Mouse (Mus musculus): ENCODE results near the gene Mad2l2. TPM values are rescaled to one million over a fixed set of nuclear protein-coding genes. Genes with fewer than 3 reads are reported as not detected.

Mad2l2 gene
- total and polyA plus RNA-seq, 2 experiments from 2014 or later = 56.5 to 102 TPM

DNA sequence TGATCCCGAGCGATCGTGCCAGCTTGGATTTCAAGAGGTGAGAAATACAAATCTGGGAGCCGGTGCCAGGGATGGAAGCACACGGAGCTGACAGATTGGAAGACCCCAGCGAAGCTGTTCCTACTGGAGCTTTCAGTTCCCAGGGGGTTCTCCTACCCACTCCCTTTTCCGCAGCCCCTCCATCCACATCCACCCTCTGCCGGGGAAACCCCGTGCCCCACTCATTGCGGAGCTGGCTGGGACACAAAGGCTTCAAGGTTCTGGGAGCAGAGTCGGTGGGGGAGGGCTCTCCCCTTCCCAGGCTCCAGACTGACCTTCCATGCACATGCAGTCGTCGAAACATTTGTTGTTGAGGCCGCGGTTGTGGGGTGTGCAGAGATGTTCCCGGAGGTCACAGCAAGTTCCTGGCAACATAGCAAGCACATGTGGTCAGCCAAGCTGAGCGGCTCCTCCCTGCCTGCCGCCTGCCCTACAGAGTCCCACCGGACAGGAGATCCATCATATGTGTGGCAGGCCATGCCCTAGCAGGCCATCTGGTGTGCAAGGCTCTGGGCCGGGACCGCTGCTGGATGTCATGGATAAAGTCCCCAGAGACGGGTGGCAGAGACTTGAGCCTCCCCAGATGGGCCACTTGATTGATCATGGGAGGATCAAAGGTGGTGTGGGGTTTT, 22.4 kb upstream of the Mad2l2 start:
- no peaks in the 10 kb centered on the region for H3K9me3 ChIP-seq (ENCODE audit: low read length)
- WGBS = 24% methylated on average over 22 of the region's 22 CpGs
- H3K4me1 ChIP-seq (ENCODE audit: insufficient read depth, low read length) = peaks cover 15% of the 10 kb centered on the region; the same call in 1 of the 2 replicates
- H3K27me3 ChIP-seq (ENCODE audit: insufficient read depth, low read length) = no peaks in the 10 kb centered on the region
- no peaks in the 10 kb centered on the region for H3K36me3 ChIP-seq (ENCODE audit: insufficient read depth, low read length)
- peak; percentile 66 for DNase-seq (ENCODE audit: low spot score)
- H3K4me2 ChIP-seq (ENCODE audit: low read depth, low read length) = 0 out of 2 replicates have a peak overlapping the region, but pooled peaks have one; percentile 3
- no peak for TF ChIP-seq CTCF (IDR thresholded peaks at IDR 0.05; ENCODE audit: low read depth)
- ATAC-seq = peak; percentile 69
- H3K27ac ChIP-seq = peak overlapping the region; percentile 48
- H3K4me3 ChIP-seq (ENCODE audit: low read length) = no peak overlapping the region
- H3K9ac ChIP-seq (replicated peaks; ENCODE audit: low read length) = no peak overlapping the region; the same call in 1 of the 2 replicates

DNA sequence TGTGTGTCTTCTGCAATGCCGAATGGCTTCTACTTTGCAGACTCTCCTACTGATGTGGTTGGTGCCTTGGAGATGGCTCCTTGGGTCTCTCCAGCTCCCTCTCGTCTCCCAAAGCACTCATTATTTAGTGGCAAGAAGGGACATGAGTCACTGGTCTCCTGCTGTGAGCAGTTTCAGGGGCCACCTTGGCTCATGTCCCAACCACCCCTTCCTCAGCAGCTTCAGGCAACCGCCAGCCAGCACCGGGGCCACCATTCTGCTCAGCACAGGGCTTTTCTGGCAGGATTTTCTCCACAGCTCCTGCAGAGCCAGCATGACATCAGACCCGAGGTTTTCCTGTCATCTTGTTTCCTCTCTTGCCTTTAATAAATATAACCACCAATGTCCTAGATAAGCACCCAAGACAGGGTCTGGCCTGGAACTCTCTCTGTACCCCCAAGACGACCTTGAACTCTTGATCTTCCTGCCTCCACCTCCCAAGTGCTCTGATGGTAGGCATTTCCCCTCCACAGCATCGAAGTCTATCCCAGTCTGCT, 21.6 kb upstream of the Mad2l2 start:
- Histone ChIP-seq H3K27ac (peak overlapping the region; percentile 48; the same call in 1 of the 2 replicates), H3K27me3 (ENCODE audit: insufficient read depth, low read length) (no peaks in the 10 kb centered on the region), H3K4me1 (ENCODE audit: insufficient read depth, low read length) (peaks cover 15% of the 10 kb centered on the region; the same call in 1 of the 2 replicates), H3K4me3 (ENCODE audit: low read length) (no peak overlapping the region), H3K36me3 (ENCODE audit: insufficient read depth, low read length) (no peaks in the 10 kb centered on the region), H3K9ac (replicated peaks; ENCODE audit: low read length) (no peak overlapping the region), H3K9me3 (ENCODE audit: low read length) (no peaks in the 10 kb centered on the region), H3K4me2 (ENCODE audit: low read depth, low read length) (no peak overlapping the region)
- ATAC-seq (no peak), DNase-seq (ENCODE audit: low spot score) (no peak)
- WGBS = 43% methylated on average over 7 of the region's 7 CpGs
- no peak for TF ChIP-seq CTCF (IDR thresholded peaks at IDR 0.05; ENCODE audit: low read depth)

DNA sequence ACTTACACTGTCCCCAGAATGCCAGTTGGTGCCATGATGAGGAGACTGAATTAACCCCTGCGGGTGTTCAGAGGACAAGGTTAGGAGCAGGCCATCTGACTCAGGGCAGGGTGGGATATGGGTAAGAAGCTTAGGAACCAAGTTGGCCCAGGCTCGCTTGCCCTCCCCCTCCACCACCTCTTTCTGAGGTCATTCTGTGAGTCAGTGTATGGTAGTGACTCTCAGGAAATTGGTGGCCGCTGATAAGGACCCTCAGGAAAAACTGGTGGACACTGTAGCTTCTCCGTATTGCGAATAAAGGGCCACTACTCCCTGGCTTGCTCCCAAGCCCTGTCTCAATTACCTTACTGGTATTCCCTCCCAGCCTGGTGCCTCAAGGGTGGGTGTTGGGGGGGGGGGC, 21.0 kb upstream of the Mad2l2 start:
- DNase-seq (ENCODE audit: low spot score) (no peak), ATAC-seq (no peak)
- no peak for TF ChIP-seq CTCF (IDR thresholded peaks at IDR 0.05; ENCODE audit: low read depth)
- H3K9me3 ChIP-seq (ENCODE audit: low read length) = no peaks in the 10 kb centered on the region
- no peaks in the 10 kb centered on the region for H3K36me3 ChIP-seq (ENCODE audit: insufficient read depth, low read length)
- no peak overlapping the region for H3K27ac ChIP-seq
- H3K27me3 ChIP-seq (ENCODE audit: insufficient read depth, low read length) = no peaks in the 10 kb centered on the region
- no peak overlapping the region for H3K4me3 ChIP-seq (ENCODE audit: low read length)
- H3K4me1 ChIP-seq (ENCODE audit: insufficient read depth, low read length) = peaks cover 15% of the 10 kb centered on the region; the same call in 1 of the 2 replicates
- no peak overlapping the region for H3K4me2 ChIP-seq (ENCODE audit: low read depth, low read length)
- WGBS = 79% methylated on average over 5 of the region's 5 CpGs
- H3K9ac ChIP-seq (replicated peaks; ENCODE audit: low read length) = no peak overlapping the region

DNA sequence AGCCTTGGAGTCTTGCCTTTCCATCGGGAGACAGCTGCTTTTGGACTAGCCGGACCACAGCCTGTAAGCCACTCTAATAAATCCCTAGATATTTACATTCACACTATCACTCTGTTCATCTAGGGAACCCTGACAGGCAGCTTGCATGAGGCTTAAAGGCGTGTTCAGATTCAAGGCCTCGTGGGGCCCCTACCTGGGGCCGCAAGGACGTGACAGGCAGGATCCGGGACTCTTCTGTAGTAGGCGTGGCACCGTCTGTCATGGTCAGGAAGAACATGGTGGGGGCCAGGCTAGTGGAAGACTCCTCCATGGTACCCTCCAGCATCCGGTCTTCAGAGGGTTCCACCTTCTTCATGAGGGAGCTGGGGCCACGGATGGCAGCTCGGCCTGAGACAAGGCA, 17.7 kb upstream of the Mad2l2 start:
- H3K4me3 ChIP-seq (ENCODE audit: low read length) = no peak overlapping the region
- WGBS = 84% methylated on average over 12 of the region's 12 CpGs
- no peak overlapping the region for H3K27ac ChIP-seq
- DNase-seq (ENCODE audit: low spot score) (no peak), ATAC-seq (no peak)
- H3K4me2 ChIP-seq (ENCODE audit: low read depth, low read length) = no peak overlapping the region
- no peaks in the 10 kb centered on the region for H3K9me3 ChIP-seq (ENCODE audit: low read length)
- H3K27me3 ChIP-seq (ENCODE audit: insufficient read depth, low read length) = no peaks in the 10 kb centered on the region
- H3K4me1 ChIP-seq (ENCODE audit: insufficient read depth, low read length) = peaks cover 18% of the 10 kb centered on the region
- H3K9ac ChIP-seq (replicated peaks; ENCODE audit: low read length) = no peak overlapping the region
- TF ChIP-seq CTCF (IDR thresholded peaks at IDR 0.05; ENCODE audit: low read depth) = no peak
- H3K36me3 ChIP-seq (ENCODE audit: insufficient read depth, low read length) = no peaks in the 10 kb centered on the region

DNA sequence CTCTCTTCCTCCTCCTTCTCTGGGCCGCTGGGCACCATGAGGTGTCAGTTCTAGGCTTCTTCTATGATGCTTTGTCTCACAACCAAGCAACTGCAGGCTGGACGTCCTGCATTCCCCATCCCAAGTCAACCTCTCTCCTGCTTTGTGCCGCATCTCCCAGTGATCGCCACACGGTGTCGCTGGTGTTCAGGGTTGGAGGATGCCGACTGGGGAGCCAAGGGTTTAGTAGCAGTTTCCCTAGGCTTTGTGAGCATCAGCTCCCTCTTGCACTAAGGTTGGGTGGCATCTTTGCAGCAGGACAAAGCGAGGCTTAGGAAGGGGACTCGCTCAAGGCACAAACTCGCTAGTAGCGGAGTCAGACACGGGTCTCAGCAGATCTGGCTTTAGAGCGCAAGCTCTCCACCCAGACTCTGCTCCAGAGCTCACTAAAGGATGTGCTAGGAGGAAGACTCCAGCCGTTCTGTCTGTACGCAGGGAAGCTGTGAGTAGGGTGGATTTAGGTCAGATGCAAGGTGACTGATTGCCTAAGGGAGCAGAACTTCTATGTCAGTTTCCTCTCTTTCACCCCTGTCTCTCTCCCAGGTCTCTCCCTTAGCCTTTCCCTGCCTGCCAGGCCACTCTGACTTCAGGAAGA, 15.3 kb upstream of the Mad2l2 start:
- ATAC-seq (peak; percentile 79), DNase-seq (ENCODE audit: low spot score) (peak; percentile 90)
- Histone ChIP-seq H3K4me2 (ENCODE audit: low read depth, low read length) (no peak overlapping the region), H3K27ac (peak overlapping the region; percentile 52), H3K27me3 (ENCODE audit: insufficient read depth, low read length) (no peaks in the 10 kb centered on the region), H3K36me3 (ENCODE audit: insufficient read depth, low read length) (no peaks in the 10 kb centered on the region), H3K9ac (replicated peaks; ENCODE audit: low read length) (no peak overlapping the region), H3K4me3 (ENCODE audit: low read length) (no peak overlapping the region), H3K9me3 (ENCODE audit: low read length) (no peaks in the 10 kb centered on the region), H3K4me1 (ENCODE audit: insufficient read depth, low read length) (peaks cover 4% of the 10 kb centered on the region; the same call in 1 of the 2 replicates)
- 6% methylated on average over 15 of the region's 15 CpGs for WGBS
- peak; percentile 99 for TF ChIP-seq CTCF (IDR thresholded peaks at IDR 0.05; ENCODE audit: low read depth)

- DNase-seq (ENCODE audit: low spot score) (no peak), ATAC-seq (no peak)
- no peaks in the 10 kb centered on the region for H3K9me3 ChIP-seq (ENCODE audit: low read length)
- peaks cover 4% of the 10 kb centered on the region; the same call in 1 of the 2 replicates for H3K4me1 ChIP-seq (ENCODE audit: insufficient read depth, low read length)
- H3K4me2 ChIP-seq (ENCODE audit: low read depth, low read length) = no peak overlapping the region
- peak overlapping the region; percentile 52; the same call in 1 of the 2 replicates for H3K27ac ChIP-seq
- H3K9ac ChIP-seq (replicated peaks; ENCODE audit: low read length) = no peak overlapping the region
- TF ChIP-seq CTCF (IDR thresholded peaks at IDR 0.05; ENCODE audit: low read depth) = peak; percentile 35
- H3K4me3 ChIP-seq (ENCODE audit: low read length) = no peak overlapping the region
- 7% methylated on average over 15 of the region's 15 CpGs for WGBS
- no peaks in the 10 kb centered on the region for H3K27me3 ChIP-seq (ENCODE audit: insufficient read depth, low read length)
- no peaks in the 10 kb centered on the region for H3K36me3 ChIP-seq (ENCODE audit: insufficient read depth, low read length)
Observed at GRCm38 (mm10) chr4:148115467-148115866, 14.7 kb upstream of the Mad2l2 start.

Data from hindbrain, postnatal 0 days (tissue).